Mouse (Mus musculus) liver, adult 2 months (tissue): Measurements from ENCODE around the gene BC003965. TPM values are rescaled to one million over a fixed set of nuclear protein-coding genes. Genes with fewer than 3 reads are reported as not detected.

Source experiments
- DNase-seq: peaks from one replicate; pipeline ENCODE4 v3.0.0-alpha.2; 2011; ENCODE audit warnings: low read depth, low spot score; ENCODE audit errors: extremely low read depth
- H3K27ac ChIP-seq: fragments of 200-500 bp; replicated peaks from 2 replicates; pipeline ENCODE4 v1.5.1; 2012; ENCODE audit warnings: low read depth, mild to moderate bottlenecking, control low read depth, inconsistent platforms, low read length; ENCODE audit not compliant: insufficient read depth
- H3K27me3 ChIP-seq: fragments of 200-500 bp; 2 replicates; pipeline ENCODE4 v1.6.1; 2012; ENCODE audit warnings: mild to moderate bottlenecking, moderate library complexity, low read length, inconsistent platforms; ENCODE audit not compliant: control insufficient read depth, insufficient read depth
- H3K36me3 ChIP-seq: fragments of 200-500 bp; 2 replicates; pipeline ENCODE4 v1.6.1; 2012; ENCODE audit warnings: low read length, inconsistent platforms; ENCODE audit not compliant: control insufficient read depth, insufficient read depth
- H3K4me1 ChIP-seq: fragments of 200-500 bp; 2 replicates; pipeline ENCODE4 v1.6.1; 2011; ENCODE audit warnings: low read length; ENCODE audit not compliant: control insufficient read depth, insufficient read depth
- H3K4me3 ChIP-seq: fragments of 200-500 bp; 2 replicates; pipeline ENCODE4 v1.5.1; 2011; ENCODE audit warnings: low read depth, mild to moderate bottlenecking, control low read depth, low read length, moderate library complexity; ENCODE audit not compliant: insufficient read depth
- H3K79me2 ChIP-seq: fragments of 200-500 bp; 2 replicates; pipeline ENCODE4 v1.6.1; 2012; ENCODE audit warnings: inconsistent platforms, mild to moderate bottlenecking, low read length, moderate library complexity; ENCODE audit not compliant: control insufficient read depth, insufficient read depth
- H3K9ac ChIP-seq: fragments of 200-500 bp; 2 replicates; pipeline ENCODE4 v1.6.1; 2012; ENCODE audit warnings: low read depth, mild to moderate bottlenecking, control low read depth, inconsistent platforms, low read length
- CTCF ChIP-seq: fragments of 200-500 bp; IDR thresholded peaks from 2 replicates; pipeline ENCODE4 v1.5.1; 2011; ENCODE audit warnings: low read depth, low read length, control low read depth
- POLR2A ChIP-seq: fragments of 200-500 bp; IDR thresholded peaks from 2 replicates; pipeline ENCODE4 v1.6.1; 2011; ENCODE audit warnings: low read length, control low read depth; ENCODE audit not compliant: insufficient read depth; ENCODE audit errors: extremely low read depth
- WGBS: fragments of 180-500 bp; shearing (Covaris S2); methylation state at CpG from one replicate; pipeline ENCODE4 v1.1.7; 2018; 5-methylcytosine and 5-hydroxymethylcytosine counted together
- polyA plus RNA-seq: library from polyadenylated mRNA; depleted of rRNA; stranded (reverse); fragments of >200 nt; gene quantifications from 2 replicates; pipeline ENCODE4 v1.2.3, GENCODE M21; 2012
- total RNA-seq: library from RNA; depleted of rRNA; stranded (reverse); fragments of >200 nt; gene quantifications from 2 replicates; pipeline ENCODE4 v1.2.3, GENCODE M21; 2014

Gene BC003965
- total and polyA plus RNA-seq, 2 experiments = 12.1 to 15.4 TPM

- H3K4me1 ChIP-seq = no peaks in the 10 kb centered on the region
- no peaks in the 10 kb centered on the region for H3K27me3 ChIP-seq
- H3K36me3 ChIP-seq = peaks cover 5% of the 10 kb centered on the region
- H3K4me3 ChIP-seq = no peak overlapping the region
- DNase-seq = no peak
- no peak overlapping the region for H3K9ac ChIP-seq
- TF ChIP-seq POLR2A = no peak
- TF ChIP-seq CTCF = no peak
- H3K27ac ChIP-seq = no peak overlapping the region
- WGBS = 85% methylated on average over 3 of the region's 3 CpGs
- no peaks in the 10 kb centered on the region for H3K79me2 ChIP-seq
Measured at GRCm38 (mm10) chr17:25164770-25165169, 19.6 kb upstream of the BC003965 start.

- TF ChIP-seq POLR2A = no peak
- TF ChIP-seq CTCF = no peak
- 64% methylated on average over 6 of the region's 6 CpGs for WGBS
- Histone ChIP-seq H3K4me3 (no peak overlapping the region), H3K36me3 (peaks cover 2% of the 10 kb centered on the region; the same call in 1 of the 2 replicates), H3K27ac (no peak overlapping the region), H3K4me1 (no peaks in the 10 kb centered on the region), H3K27me3 (no peaks in the 10 kb centered on the region), H3K79me2 (no peaks in the 10 kb centered on the region), H3K9ac (no peak overlapping the region)
- no peak for DNase-seq
Measured at GRCm38 (mm10) chr17:25165970-25166671, 18.2 kb upstream of the BC003965 start.

GRCm38 (mm10) chr17:25169706-25170105, 14.6 kb upstream of the BC003965 start:
- H3K9ac ChIP-seq = no peak overlapping the region
- no peaks in the 10 kb centered on the region for H3K79me2 ChIP-seq
- H3K36me3 ChIP-seq = no peaks in the 10 kb centered on the region
- WGBS = 95% methylated on average over 2 of the region's 2 CpGs
- H3K27ac ChIP-seq = no peak overlapping the region
- TF ChIP-seq CTCF (no peak), POLR2A (no peak)
- no peak overlapping the region for H3K4me3 ChIP-seq
- no peaks in the 10 kb centered on the region for H3K4me1 ChIP-seq
- DNase-seq = no peak
- no peaks in the 10 kb centered on the region for H3K27me3 ChIP-seq

- no peak for DNase-seq
- H3K4me1 ChIP-seq = no peaks in the 10 kb centered on the region
- TF ChIP-seq POLR2A (no peak), CTCF (no peak)
- H3K4me3 ChIP-seq = no peak overlapping the region
- WGBS = 92% methylated on average over 3 of the region's 3 CpGs
- H3K27ac ChIP-seq = no peak overlapping the region
- H3K27me3 ChIP-seq = no peaks in the 10 kb centered on the region
- no peak overlapping the region for H3K9ac ChIP-seq
- H3K79me2 ChIP-seq = no peaks in the 10 kb centered on the region
- H3K36me3 ChIP-seq = no peaks in the 10 kb centered on the region
Measured at GRCm38 (mm10) chr17:25172558-25172957, 11.8 kb upstream of the BC003965 start.

- TF ChIP-seq POLR2A (no peak), CTCF (no peak)
- Histone ChIP-seq H3K79me2 (no peaks in the 10 kb centered on the region), H3K27ac (no peak within 1 kb of the TSS), H3K9ac (no peak within 1 kb of the TSS), H3K27me3 (no peaks in the 10 kb centered on the region), H3K4me1 (no peaks in the 10 kb centered on the region), H3K4me3 (no peak within 1 kb of the TSS), H3K36me3 (no peaks in the 10 kb centered on the region)
- no peak for DNase-seq
- 18% methylated on average over 9 of the region's 9 CpGs for WGBS
Measured at GRCm38 (mm10) chr17:25175411-25175810, 8.9 kb upstream of the BC003965 start, which contains the start of gene Gm38655. TSS of gene Gm38655 (minus strand) at chr17:25175471.

- Histone ChIP-seq H3K36me3 (no peaks in the 10 kb centered on the region), H3K27ac (no peak overlapping the region), H3K4me1 (peaks cover 10% of the 10 kb centered on the region), H3K9ac (no peak overlapping the region), H3K4me3 (no peak overlapping the region), H3K27me3 (no peaks in the 10 kb centered on the region), H3K79me2 (peaks cover 8% of the 10 kb centered on the region)
- DNase-seq = no peak
- TF ChIP-seq POLR2A (no peak), CTCF (no peak)
Measured at GRCm38 (mm10) chr17:25183232-25183631, 1.1 kb upstream of the BC003965 start.
